Mouse (Mus musculus): ENCODE measurements around the gene Osbpl6.
"Not testable (repeated sequence)": the region's sequence is repeated elsewhere in the genome, so short reads cannot be mapped to it uniquely, and the experiment has no call there.

Osbpl6 gene

GRCm38 (mm10) chr2:76566933-76567551 lies 160.7 kb downstream of the Osbpl6 start:
- no peak for DNase-seq (ENCODE audit: low spot score in 2 of 2)

- no peak for DNase-seq (ENCODE audit: low spot score in 2 of 2)
These were observed 165.2 kb downstream of the Osbpl6 start for GRCm38 (mm10) chr2:76571543-76571942.

GRCm38 (mm10) chr2:76578911-76579310 lies 172.6 kb downstream of the Osbpl6 start:
- DNase-seq (ENCODE audit: low spot score in 2 of 2): no peak

- no peak for DNase-seq (ENCODE audit: low spot score in 2 of 2)
These were observed 178.8 kb downstream of the Osbpl6 start for GRCm38 (mm10) chr2:76585090-76585489.

GRCm38 (mm10) chr2:76586906-76587305 lies 180.6 kb downstream of the Osbpl6 start:
- no peak for DNase-seq (ENCODE audit: low spot score in 2 of 2)

- no peak for DNase-seq (ENCODE audit: low spot score in 2 of 2)
These were observed 183.9 kb downstream of the Osbpl6 start for GRCm38 (mm10) chr2:76590221-76590620.

GRCm38 (mm10) chr2:76592401-76592924 lies 186.2 kb downstream of the Osbpl6 start:
- DNase-seq (ENCODE audit: low spot score in 2 of 2): no peak

GRCm38 (mm10) chr2:76597521-76597920 lies 191.2 kb downstream of the Osbpl6 start:
- no peak for DNase-seq (ENCODE audit: low spot score in 2 of 2)

GRCm38 (mm10) chr2:76599214-76599613 lies 192.9 kb downstream of the Osbpl6 start:
- no peak for DNase-seq (ENCODE audit: low spot score in 2 of 2)

GRCm38 (mm10) chr2:76602256-76602655 lies 195.9 kb downstream of the Osbpl6 start:
- no peak for DNase-seq (ENCODE audit: low spot score in 2 of 2)

- DNase-seq (ENCODE audit: low spot score in 2 of 2): no peak
These were observed 200.4 kb downstream of the Osbpl6 start for GRCm38 (mm10) chr2:76606704-76607103.

GRCm38 (mm10) chr2:76610326-76611104 lies 204.2 kb downstream of the Osbpl6 start:
- peak in 1 of 2 experiments; percentile 2 for DNase-seq (ENCODE audit: low spot score in 2 of 2)

- no peak for DNase-seq (ENCODE audit: low spot score in 2 of 2)
These were observed 205.7 kb downstream of the Osbpl6 start for GRCm38 (mm10) chr2:76611996-76612395.

- DNase-seq (ENCODE audit: low spot score in 2 of 2): peak in 1 of 2 experiments; percentile 6
These were observed 211.8 kb downstream of the Osbpl6 start for GRCm38 (mm10) chr2:76618078-76618477.

- DNase-seq (ENCODE audit: low spot score in 2 of 2): no peak
These were observed 213.9 kb downstream of the Osbpl6 start for GRCm38 (mm10) chr2:76620188-76620587.

- no peak for DNase-seq (ENCODE audit: low spot score in 2 of 2)
These were observed 215.4 kb downstream of the Osbpl6 start for GRCm38 (mm10) chr2:76621724-76622123.

- not testable (repeated sequence) for DNase-seq (ENCODE audit: low spot score in 2 of 2)
These were observed 216.0 kb downstream of the Osbpl6 start for GRCm38 (mm10) chr2:76622316-76622715.

GRCm38 (mm10) chr2:76630293-76630692 lies 224.0 kb downstream of the Osbpl6 start:
- DNase-seq (ENCODE audit: low spot score in 2 of 2): no peak

- DNase-seq (ENCODE audit: low spot score in 2 of 2): no peak
These were observed 225.3 kb downstream of the Osbpl6 start for GRCm38 (mm10) chr2:76631600-76631999.

- no peak for DNase-seq (ENCODE audit: low spot score in 2 of 2)
These were observed 233.3 kb downstream of the Osbpl6 start for GRCm38 (mm10) chr2:76639637-76640036.

- DNase-seq (ENCODE audit: low spot score in 2 of 2): no peak
These were observed 237.5 kb downstream of the Osbpl6 start for GRCm38 (mm10) chr2:76643801-76644200.

GRCm38 (mm10) chr2:76647441-76647869 lies 241.1 kb downstream of the Osbpl6 start:
- no peak for DNase-seq (ENCODE audit: low spot score in 2 of 2)
